Mouse (Mus musculus): ENCODE data around the gene Kif3c.

DNA sequence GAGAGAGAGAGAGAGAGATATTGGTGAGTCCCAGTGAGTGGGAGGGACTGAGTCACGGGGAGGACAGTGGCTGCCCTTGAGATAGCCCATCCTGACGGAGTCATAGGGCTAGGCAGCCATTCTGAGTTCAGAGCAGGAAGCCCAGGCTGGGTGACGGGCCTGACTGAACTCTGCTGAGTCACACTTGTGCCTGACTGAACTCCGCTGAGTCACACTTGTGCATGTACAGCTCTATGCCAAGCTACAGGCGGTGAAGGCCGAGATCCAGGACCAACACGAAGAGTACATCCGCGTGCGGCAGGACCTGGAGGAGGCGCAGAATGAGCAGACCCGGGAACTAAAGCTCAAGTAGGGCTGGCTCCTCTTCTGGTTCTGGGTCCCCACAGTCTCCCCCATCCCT lies 24.5 kb downstream of the Kif3c start:
- no peak for TF ChIP-seq POLR2A (IDR thresholded peaks at IDR 0.05; ENCODE audit: low read depth, low read length)
- no peak for TF ChIP-seq CTCF (IDR thresholded peaks at IDR 0.05; ENCODE audit: borderline replicate concordance, insufficient read depth, low read length)

Data from embryonic fibroblast, embryonic 13.5 days (primary cell).